Mouse (Mus musculus) lung, adult 2 months (tissue): ENCODE measurements around the gene Cetn4. TPM values are rescaled to one million over a fixed set of nuclear protein-coding genes. Genes with fewer than 3 reads are reported as not detected.
A peak's percentile ranks its signal among the peaks of the same experiment; 100 is the strongest.

ENCODE experiments used
- DNase-seq: peaks from one replicate; pipeline ENCODE4 v3.0.0; 2022
- H3K4me1 ChIP-seq: fragments of 200-500 bp; 2 replicates; pipeline ENCODE4 v1.6.1; 2011; ENCODE audit warnings: low read length; ENCODE audit not compliant: control insufficient read depth, insufficient read depth
- H3K4me3 ChIP-seq: fragments of 200-500 bp; replicated peaks from 2 replicates; pipeline ENCODE3; 2011; ENCODE audit warnings: low read depth, mild to moderate bottlenecking, control low read depth, low read length; ENCODE audit errors: extremely low read depth
- CTCF ChIP-seq: fragments of 200-500 bp; IDR thresholded peaks from 2 replicates; pipeline ENCODE4 v1.5.1; 2011; ENCODE audit warnings: mild to moderate bottlenecking, low read length, control low read depth; ENCODE audit not compliant: insufficient read depth
- POLR2A ChIP-seq: fragments of 200-500 bp; IDR thresholded peaks from 2 replicates; pipeline ENCODE4 v1.6.1; 2011; ENCODE audit warnings: low read depth, mild to moderate bottlenecking, control low read depth, low read length, borderline replicate concordance; ENCODE audit errors: extremely low read depth
- WGBS: fragments of 180-500 bp; shearing (Covaris S2); methylation state at CpG from one replicate; pipeline ENCODE4 v1.1.7; 2018; 5-methylcytosine and 5-hydroxymethylcytosine counted together
- polyA plus RNA-seq: library from polyadenylated mRNA; depleted of rRNA; stranded (reverse); fragments of >200 nt; gene quantifications from 2 replicates; pipeline ENCODE4 v1.2.3, GENCODE M21; 2012; rRNA removed

The Cetn4 gene
- polyA plus RNA-seq, 1 experiment, result 2.1 TPM

GRCm38 (mm10) chr3:37282299-37282922, 30.1 kb downstream of the Cetn4 start:
- WGBS, result 78% methylated on average over 11 of the region's 11 CpGs
- no peak for DNase-seq
- no peaks in the 10 kb centered on the region for H3K4me1 ChIP-seq
- no peak overlapping the region for H3K4me3 ChIP-seq
- TF ChIP-seq POLR2A (no peak), CTCF (no peak)

GRCm38 (mm10) chr3:37280871-37281270, 31.6 kb downstream of the Cetn4 start:
- no peak for DNase-seq
- H3K4me3 ChIP-seq, result no peak overlapping the region
- TF ChIP-seq POLR2A (no peak), CTCF (no peak)
- WGBS, result 42% methylated on average over 8 of the region's 8 CpGs
- H3K4me1 ChIP-seq, result no peaks in the 10 kb centered on the region

DNA sequence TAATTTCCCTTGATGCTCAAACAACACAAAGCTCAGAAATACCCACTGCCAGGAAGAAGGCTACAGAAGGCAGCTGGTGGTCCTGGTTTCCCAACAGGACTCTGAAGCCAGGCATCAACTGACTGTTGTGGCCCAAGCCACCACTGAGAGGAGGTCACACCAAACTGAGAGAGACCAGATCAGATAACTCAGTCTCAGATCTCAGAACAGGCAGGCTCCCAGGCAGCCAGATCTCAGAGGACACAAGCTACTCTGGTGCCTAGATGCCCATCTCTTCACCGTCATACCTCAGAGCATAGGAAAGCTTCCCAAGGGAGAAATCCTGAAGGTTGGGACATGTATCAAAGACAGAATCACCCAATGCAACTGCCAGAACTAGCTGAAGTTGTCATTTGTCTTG, 32.3 kb downstream of the Cetn4 start:
- H3K4me3 ChIP-seq, result no peak overlapping the region
- H3K4me1 ChIP-seq, result no peaks in the 10 kb centered on the region
- TF ChIP-seq CTCF, result no peak
- no peak for TF ChIP-seq POLR2A
- WGBS, result 93% methylated on average over 1 of the region's 1 CpGs
- DNase-seq, result no peak

DNA sequence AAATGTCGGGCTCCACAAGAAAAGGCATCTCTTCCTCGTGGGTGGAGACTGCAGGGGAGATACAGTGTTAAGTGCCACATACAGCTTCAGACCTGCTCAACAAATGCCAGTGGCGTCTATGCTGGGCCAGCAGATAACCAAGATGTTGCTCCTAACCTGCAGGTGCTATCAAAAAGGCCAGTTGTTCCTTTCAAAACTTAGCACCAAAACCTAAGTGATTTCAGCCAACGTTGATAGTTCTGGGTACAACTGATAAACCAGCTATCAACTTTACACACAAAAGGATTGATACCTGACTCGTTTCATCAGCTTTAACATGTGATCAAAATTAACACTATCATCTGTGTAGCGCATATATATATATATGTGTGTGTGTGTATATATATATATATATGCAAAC, 37.8 kb downstream of the Cetn4 start:
- DNase-seq, result no peak
- 65% methylated on average over 6 of the region's 6 CpGs for WGBS
- no peak for TF ChIP-seq POLR2A
- TF ChIP-seq CTCF, result no peak
- no peak overlapping the region for H3K4me3 ChIP-seq
- H3K4me1 ChIP-seq, result no peaks in the 10 kb centered on the region

GRCm38 (mm10) chr3:37273092-37273491, 39.4 kb downstream of the Cetn4 start:
- 64% methylated on average over 7 of the region's 7 CpGs for WGBS
- TF ChIP-seq CTCF (no peak), POLR2A (no peak)
- no peaks in the 10 kb centered on the region for H3K4me1 ChIP-seq
- no peak overlapping the region for H3K4me3 ChIP-seq
- no peak for DNase-seq

DNA sequence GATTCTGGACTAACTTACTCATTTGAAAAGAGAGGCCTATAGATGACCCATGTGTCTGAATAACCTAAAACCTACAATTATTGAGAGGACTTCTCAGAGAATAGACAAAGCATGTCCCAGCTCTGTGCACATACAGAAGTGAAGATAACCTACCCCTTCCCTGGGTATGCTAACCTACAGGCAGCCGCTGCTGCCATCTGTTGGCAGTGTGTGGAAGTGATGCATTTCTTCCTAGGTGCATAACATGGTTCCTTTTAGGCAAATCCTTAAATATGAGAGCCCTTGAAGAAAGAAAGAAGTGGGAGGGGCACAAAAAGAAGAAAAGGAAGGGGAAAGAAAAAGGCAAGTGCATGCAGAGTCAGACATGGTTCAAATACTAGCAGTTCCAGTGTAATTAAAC, 41.3 kb downstream of the Cetn4 start:
- TF ChIP-seq POLR2A, result no peak
- TF ChIP-seq CTCF, result peak; percentile 88
- DNase-seq, result peak; percentile 23
- no peaks in the 10 kb centered on the region for H3K4me1 ChIP-seq
- H3K4me3 ChIP-seq, result no peak overlapping the region
- 3% methylated on average over 1 of the region's 1 CpGs for WGBS

GRCm38 (mm10) chr3:37269926-37270325, 42.6 kb downstream of the Cetn4 start:
- H3K4me3 ChIP-seq, result no peak overlapping the region
- no peak for DNase-seq
- TF ChIP-seq POLR2A, result no peak
- TF ChIP-seq CTCF, result no peak
- no peaks in the 10 kb centered on the region for H3K4me1 ChIP-seq
- WGBS, result 78% methylated on average over 4 of the region's 4 CpGs

DNA sequence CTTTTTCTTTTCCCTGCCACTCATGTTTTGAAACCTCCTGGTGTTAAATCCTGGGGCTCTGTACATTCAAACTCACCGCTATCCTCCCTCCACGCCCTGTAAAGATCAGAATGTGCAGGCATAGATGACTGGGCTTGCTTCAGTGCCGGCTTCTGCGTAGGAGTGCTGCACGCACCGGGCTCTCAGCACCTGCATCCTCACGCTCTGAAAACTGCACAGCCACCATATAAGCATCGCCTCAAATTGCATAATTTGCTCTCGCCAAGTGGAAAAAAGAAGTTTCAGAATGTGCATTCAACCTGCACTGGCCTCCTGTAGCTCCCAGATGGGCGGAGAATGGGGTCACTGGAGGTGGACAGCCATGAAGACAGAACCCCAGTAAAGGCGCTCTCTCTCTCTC, 44.2 kb downstream of the Cetn4 start:
- WGBS, result 87% methylated on average over 11 of the region's 11 CpGs

DNA sequence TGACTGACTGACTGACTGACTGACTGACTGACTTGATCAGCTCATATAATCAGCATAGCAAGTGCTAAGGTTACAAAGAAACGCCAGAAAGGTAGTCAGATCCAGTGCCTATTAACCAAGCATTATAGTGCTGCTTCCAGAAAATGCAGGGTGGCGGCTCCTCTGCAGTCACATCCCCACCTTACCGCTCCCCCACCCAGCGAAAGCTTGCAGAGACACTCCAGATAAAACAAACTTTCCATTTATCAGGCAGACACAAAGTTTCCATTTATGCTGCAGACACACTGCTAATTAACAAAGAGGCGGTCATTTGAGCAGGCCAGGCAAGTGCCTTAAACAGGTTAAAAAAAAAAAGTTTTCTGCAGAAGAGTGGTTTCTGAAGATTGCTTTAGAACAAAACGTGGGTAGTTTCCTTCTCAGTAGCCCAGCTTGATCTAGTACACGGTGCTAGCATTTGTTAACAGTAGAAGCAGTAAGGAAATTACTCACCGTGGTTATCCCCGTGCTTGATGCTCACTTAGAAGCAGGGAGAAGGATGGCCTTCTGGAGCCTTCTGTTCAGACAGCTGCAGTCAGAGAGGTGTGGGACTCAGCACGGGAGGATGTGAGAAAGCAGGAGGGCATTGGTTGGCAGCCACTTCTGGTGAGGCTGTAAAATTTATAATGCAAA, 53.0 kb downstream of the Cetn4 start:
- TF ChIP-seq CTCF (no peak), POLR2A (no peak)
- Histone ChIP-seq H3K4me1 (no peaks in the 10 kb centered on the region), H3K4me3 (no peak overlapping the region)
- no peak for DNase-seq
- 40% methylated on average over 10 of the region's 10 CpGs for whole genome bisulfite sequencing

More for the DNA sequence above, 44.2 kb downstream of the Cetn4 start:
- DNase-seq, result no peak
- H3K4me3 ChIP-seq, result no peak overlapping the region
- no peak for TF ChIP-seq POLR2A
- no peak for TF ChIP-seq CTCF
- H3K4me1 ChIP-seq, result no peaks in the 10 kb centered on the region

- TF ChIP-seq POLR2A (no peak), CTCF (no peak)
- Histone ChIP-seq H3K4me3 (no peak overlapping the region), H3K4me1 (no peaks in the 10 kb centered on the region)
- 84% methylated on average over 15 of the region's 15 CpGs for WGBS
- no peak for DNase-seq
Measured at GRCm38 (mm10) chr3:37257776-37258175, 54.7 kb downstream of the Cetn4 start.

Other genes with a start within 250 kb of the Cetn4 start
- gene Adad1, start 249.2 kb downstream of the Cetn4 start, polyA plus RNA-seq, result not detected in 2 replicates
- gene Il2, start 186.7 kb downstream of the Cetn4 start, polyA plus RNA-seq, result not detected in 2 replicates
- not detected in 2 replicates for gene Il21, start 80.1 kb downstream of the Cetn4 start, polyA plus RNA-seq
- gene Bbs12, start 154 bp downstream of the Cetn4 start, polyA plus RNA-seq, result 0.70 and 1.3 TPM in 2 replicates
- 5.1 and 5.4 TPM in 2 replicates for gene Fgf2, start 35.6 kb upstream of the Cetn4 start, polyA plus RNA-seq
- gene Spata5, start 107.2 kb upstream of the Cetn4 start, polyA plus RNA-seq, result 0.92 and 2.4 TPM in 2 replicates
- 11.1 TPM in 2 replicates for gene Nudt6, start 107.5 kb upstream of the Cetn4 start, polyA plus RNA-seq